Mouse (Mus musculus): ENCODE results near the gene Crybb3.

The Crybb3 gene

DNA sequence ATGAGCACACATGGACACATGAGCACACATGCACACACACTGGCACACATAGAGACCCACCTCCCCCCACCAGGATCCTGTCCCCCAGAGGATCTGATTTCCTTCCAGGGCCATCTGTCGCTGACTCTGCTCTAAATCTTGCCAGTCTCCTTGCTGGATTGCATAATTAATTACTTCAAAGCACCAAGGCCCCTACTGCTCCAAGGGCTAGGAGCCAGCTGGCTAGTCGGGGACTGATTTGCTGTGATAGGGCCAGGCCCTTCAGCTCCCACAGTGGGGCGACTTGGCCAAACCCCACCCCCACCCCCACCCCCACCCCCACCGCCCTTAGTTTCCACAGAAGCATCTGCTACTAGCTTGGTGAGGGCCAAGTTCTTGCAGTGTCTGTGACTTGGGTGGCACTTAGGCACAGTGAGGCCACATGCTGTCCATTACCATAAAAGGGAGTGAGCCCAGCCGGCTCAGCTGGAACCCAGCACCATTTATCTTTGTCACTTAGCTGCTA lies 39.8 kb downstream of the Crybb3 start:
- DNase-seq, result no peak

DNA sequence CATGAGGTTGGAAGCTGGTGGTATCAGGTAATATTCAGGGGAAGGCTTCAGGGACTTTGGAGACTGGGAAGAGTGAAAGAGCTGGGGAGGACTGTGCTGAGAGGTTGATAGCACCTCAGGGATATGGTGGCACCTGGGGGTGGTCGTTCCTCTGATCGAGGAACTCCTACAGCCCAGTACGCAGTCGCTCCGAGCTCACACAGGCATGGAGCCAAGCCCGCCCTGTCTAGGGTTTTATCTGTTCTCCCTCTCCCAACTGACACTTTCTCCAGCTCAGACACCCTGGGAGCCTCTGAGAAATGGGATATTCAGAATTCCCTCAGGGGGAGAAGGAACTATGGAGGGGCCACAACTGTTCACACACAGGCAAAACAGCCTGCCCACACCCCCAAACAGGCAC lies 40.6 kb downstream of the Crybb3 start:
- no peak for DNase-seq

DNA sequence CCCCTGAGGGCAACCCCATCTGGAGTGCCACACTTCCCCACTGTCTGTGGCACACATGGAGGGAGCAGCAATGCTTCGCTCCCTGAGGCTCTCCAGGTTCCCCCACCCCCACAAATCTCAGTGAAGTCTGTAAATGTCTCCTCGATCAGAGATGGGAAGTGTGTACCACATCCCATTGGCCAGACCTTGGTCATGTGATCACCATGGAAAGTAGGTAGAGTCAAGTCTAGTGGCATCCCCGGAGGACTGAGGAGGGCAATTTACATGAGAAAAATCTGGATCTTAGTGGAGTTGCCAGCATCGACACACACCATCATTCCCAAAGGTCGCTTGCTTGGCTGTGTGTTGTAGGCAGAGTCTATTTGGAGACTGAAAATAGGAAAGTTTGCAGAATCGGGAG lies 42.8 kb downstream of the Crybb3 start:
- DNase-seq, result no peak

DNA sequence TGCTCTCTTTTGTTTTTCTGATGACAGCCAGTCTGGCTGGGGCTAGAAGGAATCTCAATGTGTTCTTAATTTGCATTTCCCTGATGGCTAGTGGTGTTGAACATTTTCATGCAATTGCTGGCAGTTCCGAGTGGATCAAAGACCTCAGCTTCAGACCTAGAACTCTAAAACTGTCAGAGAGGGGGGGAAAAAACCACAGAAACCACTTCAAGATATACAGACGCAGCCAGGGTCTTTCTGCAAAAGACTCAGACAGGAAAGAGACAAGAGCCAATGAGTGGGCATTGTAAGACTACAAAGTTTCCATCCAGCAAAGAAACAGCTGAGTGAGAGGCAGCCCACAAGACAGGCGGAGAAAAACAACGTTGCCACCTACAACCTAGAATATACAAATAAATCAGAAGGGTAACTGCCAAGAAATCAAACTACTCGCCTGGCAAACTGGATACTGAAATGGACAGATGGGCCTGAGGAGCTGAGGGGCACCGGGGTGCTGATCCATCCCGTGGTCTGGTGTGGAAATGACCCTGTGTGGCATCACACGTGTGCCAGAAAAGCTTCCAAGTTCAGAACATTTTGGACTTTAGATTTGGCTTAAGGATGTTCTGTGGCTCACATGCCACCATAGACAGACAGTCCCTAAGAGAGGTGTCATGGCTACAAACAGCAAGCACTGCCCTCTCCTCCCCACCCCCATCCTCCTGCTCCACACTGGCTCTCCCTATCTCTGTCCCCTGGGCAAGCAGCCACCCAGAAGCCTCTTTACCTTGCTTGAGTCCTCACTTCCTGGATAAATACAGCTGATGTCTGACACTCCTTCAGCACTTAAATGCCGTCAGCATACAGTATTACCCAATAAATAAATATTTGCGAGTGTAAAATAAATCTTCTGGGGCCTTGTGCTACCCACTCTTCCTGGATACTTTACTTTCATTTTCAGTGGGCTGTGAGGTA lies 46.0 kb downstream of the Crybb3 start:
- DNase-seq, result peak; percentile 55

DNA sequence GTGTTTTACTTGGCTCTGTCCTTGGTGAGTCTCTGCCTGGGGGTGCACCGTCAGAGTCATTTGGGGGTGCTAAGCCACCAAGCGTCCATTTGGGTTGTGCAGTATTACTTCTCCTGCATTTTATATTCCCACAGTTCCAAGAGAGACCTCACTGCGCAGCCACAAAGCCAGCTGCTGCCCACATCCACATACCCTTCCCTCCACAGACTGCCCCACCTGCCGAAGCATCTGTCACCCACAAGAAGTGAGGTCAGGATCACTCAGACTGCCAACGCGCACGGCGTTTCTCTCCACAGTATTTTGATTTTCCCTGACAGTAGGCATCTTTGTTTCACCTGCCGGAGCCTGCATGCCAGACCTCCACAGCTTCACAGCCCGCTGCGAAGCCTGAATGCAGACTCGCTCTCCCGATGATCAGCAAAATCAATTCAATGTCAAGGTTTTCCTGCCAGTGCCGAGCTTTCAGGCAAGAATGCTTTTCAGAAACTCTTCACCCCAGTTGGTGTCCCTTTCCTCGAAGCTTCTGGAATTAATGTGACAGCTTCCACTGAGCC lies 50.1 kb downstream of the Crybb3 start:
- DNase-seq, result no peak

DNA sequence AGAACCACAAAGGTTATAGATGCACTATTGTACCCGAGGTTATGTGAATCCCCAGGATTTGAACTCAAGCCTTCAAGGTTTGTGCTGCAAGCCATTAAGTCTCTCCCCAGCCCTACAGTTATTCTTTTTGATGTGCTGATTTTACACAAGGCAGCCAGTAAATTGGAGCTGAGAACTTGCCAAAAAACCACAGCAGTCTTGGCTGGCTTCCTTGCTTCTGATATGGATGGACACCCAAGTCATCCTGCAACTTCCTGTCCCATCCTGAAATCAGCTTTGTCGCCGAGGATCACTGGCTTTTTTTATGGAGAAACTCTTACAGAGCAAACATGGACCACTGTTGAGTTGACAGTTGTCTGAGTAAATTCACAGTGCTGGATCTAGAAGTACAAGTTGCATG lies 51.3 kb downstream of the Crybb3 start:
- DNase-seq, result no peak

DNA sequence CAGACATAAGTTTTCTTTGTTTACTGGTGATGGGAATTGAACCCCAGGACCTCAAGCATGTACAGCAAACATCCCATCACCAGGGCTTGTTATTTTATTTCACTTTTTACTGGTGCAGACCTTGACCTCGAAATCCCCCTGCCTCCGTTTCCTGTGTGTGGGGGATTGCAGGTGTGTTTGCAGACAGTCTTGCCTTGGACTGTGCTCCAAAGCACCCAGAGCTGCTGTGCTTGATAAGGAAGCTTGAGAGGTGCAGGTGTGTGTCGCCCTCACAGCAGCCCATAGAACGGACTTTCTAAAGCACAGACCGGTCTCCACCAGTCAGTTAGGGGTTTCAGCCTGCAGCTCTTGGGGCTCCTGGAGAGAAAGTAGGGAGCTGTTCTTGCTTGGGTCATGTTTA lies 54.7 kb downstream of the Crybb3 start:
- DNase-seq, result peak; percentile 63

All from thymus, postnatal 14 days (tissue).